Mouse (Mus musculus): ENCODE measurements at regions not wholly inside any gene's neighbourhood (a gene's known extent, or its start where the extent isn't known, plus 50 kb on each side); places are given as distances from the start of the nearest gene placed in this dataset.

DNA sequence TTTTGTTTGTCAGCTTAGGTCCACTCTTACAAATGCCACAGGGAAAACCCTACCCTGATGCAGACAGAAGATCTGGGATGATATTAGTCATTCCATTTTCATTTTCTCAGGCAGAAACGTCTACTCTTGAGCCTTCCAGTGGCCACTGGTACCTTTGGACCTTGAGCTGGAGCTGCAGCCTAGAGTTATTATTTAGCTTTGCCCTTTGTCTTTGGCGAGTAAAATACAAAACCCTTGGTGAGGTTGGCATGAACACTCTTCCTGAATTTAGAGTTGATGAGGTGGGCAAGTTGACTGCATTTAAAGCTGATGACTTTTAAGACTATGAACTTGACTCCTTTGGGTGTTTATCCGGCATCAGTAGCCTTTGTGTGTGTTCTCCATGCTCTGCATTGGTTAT lies 352.2 kb upstream of the Hnrnpa3 start:
- TF ChIP-seq CEBPB (IDR thresholded peaks at IDR 0.05; ENCODE audit: low read depth) (no peak), MAX (IDR thresholded peaks at IDR 0.05) (no peak), FOSL1 (IDR thresholded peaks at IDR 0.05; ENCODE audit: insufficient read depth, low read length, poor library complexity, severe bottlenecking) (no peak), MYOD1 (IDR thresholded peaks at IDR 0.05; ENCODE audit: control insufficient read depth, insufficient read length, low read depth) (no peak), MYOG (IDR thresholded peaks at IDR 0.05; ENCODE audit: control insufficient read depth, extremely low read depth, insufficient read length) (no peak), CTCF (IDR thresholded peaks at IDR 0.05; ENCODE audit: control insufficient read depth, insufficient read depth, insufficient read length) (no peak), USF1 (IDR thresholded peaks at IDR 0.05; ENCODE audit: low read depth) (no peak)
- H3K27me3 ChIP-seq (ENCODE audit: control insufficient read depth, insufficient read depth, insufficient read length): peaks cover 4% of the 10 kb centered on the region
- no peaks in the 10 kb centered on the region for H3K36me3 ChIP-seq (ENCODE audit: control insufficient read depth, insufficient read depth)
- H3K79me2 ChIP-seq (ENCODE audit: control insufficient read depth, insufficient read depth): no peaks in the 10 kb centered on the region
- no peak overlapping the region for H3ac ChIP-seq (ENCODE audit: control insufficient read depth, insufficient read length, low read depth)
- no peaks in the 10 kb centered on the region for H3K79me3 ChIP-seq (ENCODE audit: low read depth)
- no peak overlapping the region for H3K4me3 ChIP-seq (ENCODE audit: insufficient read depth, poor library complexity, severe bottlenecking)

DNA sequence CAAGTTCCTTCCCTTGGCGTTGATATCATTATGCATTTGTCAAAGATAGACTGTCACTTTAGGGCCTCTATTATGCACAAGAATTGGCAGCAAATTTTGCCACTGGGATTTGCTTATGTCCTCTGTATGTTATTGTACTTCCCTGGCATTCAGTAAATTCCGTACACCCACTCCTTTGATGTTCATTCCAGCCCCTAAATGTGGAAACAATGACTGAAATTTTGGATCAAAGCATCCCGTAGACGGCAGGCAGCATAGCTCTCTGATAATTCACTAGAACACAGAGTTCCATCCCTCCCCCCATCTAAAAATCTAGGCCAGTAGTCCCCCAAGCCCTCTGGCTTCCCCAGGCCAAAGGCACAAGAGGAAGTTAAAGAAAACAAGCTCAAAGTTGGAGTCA lies 347.9 kb upstream of the Hnrnpa3 start:
- H3K36me3 ChIP-seq (ENCODE audit: control insufficient read depth, insufficient read depth): no peaks in the 10 kb centered on the region
- no peaks in the 10 kb centered on the region for H3K79me3 ChIP-seq (ENCODE audit: low read depth)
- H3K79me2 ChIP-seq (ENCODE audit: control insufficient read depth, insufficient read depth): no peaks in the 10 kb centered on the region
- no peak for TF ChIP-seq MAX (IDR thresholded peaks at IDR 0.05)
- no peak for TF ChIP-seq FOSL1 (IDR thresholded peaks at IDR 0.05; ENCODE audit: insufficient read depth, low read length, poor library complexity, severe bottlenecking)
- no peak for TF ChIP-seq MYOG (IDR thresholded peaks at IDR 0.05; ENCODE audit: control insufficient read depth, extremely low read depth, insufficient read length)
- no peak for TF ChIP-seq CTCF (IDR thresholded peaks at IDR 0.05; ENCODE audit: control insufficient read depth, insufficient read depth, insufficient read length)
- TF ChIP-seq MYOD1 (IDR thresholded peaks at IDR 0.05; ENCODE audit: control insufficient read depth, insufficient read length, low read depth): no peak
- TF ChIP-seq CEBPB (IDR thresholded peaks at IDR 0.05; ENCODE audit: low read depth): no peak
- no peak for TF ChIP-seq USF1 (IDR thresholded peaks at IDR 0.05; ENCODE audit: low read depth)
- H3K4me3 ChIP-seq (ENCODE audit: insufficient read depth, poor library complexity, severe bottlenecking): no peak overlapping the region
- no peak overlapping the region for H3ac ChIP-seq (ENCODE audit: control insufficient read depth, insufficient read length, low read depth)
- H3K27me3 ChIP-seq (ENCODE audit: control insufficient read depth, insufficient read depth, insufficient read length): peaks cover 18% of the 10 kb centered on the region

DNA sequence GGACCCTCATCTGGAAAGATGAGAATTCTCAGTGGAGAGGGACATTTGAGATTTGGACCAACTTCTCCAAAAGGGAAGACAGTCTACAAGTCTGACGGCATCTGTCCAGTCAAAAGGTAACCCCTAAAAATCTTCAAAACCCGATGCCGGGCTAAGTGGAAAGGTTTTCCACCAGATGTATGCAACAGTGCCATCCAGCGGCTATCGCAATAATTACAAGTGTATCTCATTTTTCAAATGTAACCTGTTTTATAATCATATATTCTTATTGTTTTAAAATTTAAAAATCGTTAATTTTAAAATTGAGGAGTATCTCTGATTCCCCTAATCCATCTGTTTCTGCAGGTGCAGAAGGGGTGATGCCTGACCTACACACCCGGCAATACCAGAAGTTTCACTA lies 346.8 kb upstream of the Hnrnpa3 start:
- Histone ChIP-seq H3K79me3 (ENCODE audit: low read depth) (no peaks in the 10 kb centered on the region), H3K4me3 (ENCODE audit: insufficient read depth, poor library complexity, severe bottlenecking) (no peak overlapping the region), H3K36me3 (ENCODE audit: control insufficient read depth, insufficient read depth) (no peaks in the 10 kb centered on the region), H3K79me2 (ENCODE audit: control insufficient read depth, insufficient read depth) (no peaks in the 10 kb centered on the region), H3ac (ENCODE audit: control insufficient read depth, insufficient read length, low read depth) (no peak overlapping the region), H3K27me3 (ENCODE audit: control insufficient read depth, insufficient read depth, insufficient read length) (peaks cover 23% of the 10 kb centered on the region)
- no peak for TF ChIP-seq MAX (IDR thresholded peaks at IDR 0.05)
- TF ChIP-seq MYOD1 (IDR thresholded peaks at IDR 0.05; ENCODE audit: control insufficient read depth, insufficient read length, low read depth): no peak
- TF ChIP-seq USF1 (IDR thresholded peaks at IDR 0.05; ENCODE audit: low read depth): no peak
- TF ChIP-seq FOSL1 (IDR thresholded peaks at IDR 0.05; ENCODE audit: insufficient read depth, low read length, poor library complexity, severe bottlenecking): no peak
- no peak for TF ChIP-seq MYOG (IDR thresholded peaks at IDR 0.05; ENCODE audit: control insufficient read depth, extremely low read depth, insufficient read length)
- no peak for TF ChIP-seq CEBPB (IDR thresholded peaks at IDR 0.05; ENCODE audit: low read depth)
- TF ChIP-seq CTCF (IDR thresholded peaks at IDR 0.05; ENCODE audit: control insufficient read depth, insufficient read depth, insufficient read length): no peak

DNA sequence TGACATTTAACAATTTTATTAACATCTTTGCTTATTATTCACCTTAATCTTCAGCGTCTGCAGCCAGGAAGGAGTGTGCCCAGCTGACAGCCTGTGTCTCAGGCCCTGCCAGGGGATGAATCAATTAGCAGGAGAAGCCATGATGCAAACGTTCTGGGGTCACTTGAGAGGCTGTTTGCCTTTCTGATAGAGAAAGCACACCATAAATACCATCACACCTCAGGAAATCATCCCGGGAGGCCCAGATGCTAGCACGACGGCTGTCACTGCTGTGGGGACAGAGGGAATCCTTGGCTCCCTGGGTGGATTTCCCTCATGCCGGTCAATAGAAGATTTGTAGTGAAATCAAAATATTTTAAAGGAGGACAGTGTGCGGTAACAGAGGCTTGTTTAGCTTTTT lies 343.7 kb upstream of the Hnrnpa3 start:
- Histone ChIP-seq H3K27me3 (ENCODE audit: control insufficient read depth, insufficient read depth, insufficient read length) (peaks cover 23% of the 10 kb centered on the region), H3ac (ENCODE audit: control insufficient read depth, insufficient read length, low read depth) (no peak overlapping the region)

DNA sequence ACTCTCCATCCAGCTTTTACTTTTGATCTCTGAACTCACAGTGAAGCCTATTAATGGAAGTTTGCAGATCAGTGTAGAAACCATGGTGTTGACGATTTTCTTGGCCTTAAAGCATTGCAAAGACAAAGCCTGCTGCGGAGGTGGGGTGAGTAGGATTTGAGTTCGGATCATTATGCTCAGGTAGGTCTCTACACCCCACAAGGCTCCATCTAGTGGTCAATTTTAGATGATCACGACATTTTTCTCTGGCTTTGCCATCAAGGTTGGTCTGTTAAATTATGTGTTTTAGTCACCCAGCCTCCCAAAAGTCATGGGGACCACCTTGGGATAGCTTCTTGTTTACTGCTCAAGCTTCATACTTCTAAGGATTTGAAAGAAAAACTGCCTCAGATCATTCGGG lies 340.9 kb upstream of the Hnrnpa3 start:
- Histone ChIP-seq H3K79me3 (ENCODE audit: low read depth) (no peaks in the 10 kb centered on the region), H3K4me3 (ENCODE audit: insufficient read depth, poor library complexity, severe bottlenecking) (no peak overlapping the region), H3K79me2 (ENCODE audit: control insufficient read depth, insufficient read depth) (no peaks in the 10 kb centered on the region), H3ac (ENCODE audit: control insufficient read depth, insufficient read length, low read depth) (no peak overlapping the region), H3K36me3 (ENCODE audit: control insufficient read depth, insufficient read depth) (no peaks in the 10 kb centered on the region), H3K27me3 (ENCODE audit: control insufficient read depth, insufficient read depth, insufficient read length) (peaks cover 16% of the 10 kb centered on the region)
- TF ChIP-seq CEBPB (IDR thresholded peaks at IDR 0.05; ENCODE audit: low read depth): no peak
- TF ChIP-seq FOSL1 (IDR thresholded peaks at IDR 0.05; ENCODE audit: insufficient read depth, low read length, poor library complexity, severe bottlenecking): no peak
- no peak for TF ChIP-seq CTCF (IDR thresholded peaks at IDR 0.05; ENCODE audit: control insufficient read depth, insufficient read depth, insufficient read length)
- TF ChIP-seq USF1 (IDR thresholded peaks at IDR 0.05; ENCODE audit: low read depth): no peak
- no peak for TF ChIP-seq MYOD1 (IDR thresholded peaks at IDR 0.05; ENCODE audit: control insufficient read depth, insufficient read length, low read depth)
- no peak for TF ChIP-seq MAX (IDR thresholded peaks at IDR 0.05)
- no peak for TF ChIP-seq MYOG (IDR thresholded peaks at IDR 0.05; ENCODE audit: control insufficient read depth, extremely low read depth, insufficient read length)

More for the DNA sequence above, 343.7 kb upstream of the Hnrnpa3 start:
- no peaks in the 10 kb centered on the region for H3K79me2 ChIP-seq (ENCODE audit: control insufficient read depth, insufficient read depth)
- TF ChIP-seq MYOG (IDR thresholded peaks at IDR 0.05; ENCODE audit: control insufficient read depth, extremely low read depth, insufficient read length) (no peak), CEBPB (IDR thresholded peaks at IDR 0.05; ENCODE audit: low read depth) (no peak), USF1 (IDR thresholded peaks at IDR 0.05; ENCODE audit: low read depth) (no peak), MYOD1 (IDR thresholded peaks at IDR 0.05; ENCODE audit: control insufficient read depth, insufficient read length, low read depth) (no peak), MAX (IDR thresholded peaks at IDR 0.05) (no peak), CTCF (IDR thresholded peaks at IDR 0.05; ENCODE audit: control insufficient read depth, insufficient read depth, insufficient read length) (no peak), FOSL1 (IDR thresholded peaks at IDR 0.05; ENCODE audit: insufficient read depth, low read length, poor library complexity, severe bottlenecking) (no peak)
- no peaks in the 10 kb centered on the region for H3K36me3 ChIP-seq (ENCODE audit: control insufficient read depth, insufficient read depth)
- H3K79me3 ChIP-seq (ENCODE audit: low read depth): no peaks in the 10 kb centered on the region
- H3K4me3 ChIP-seq (ENCODE audit: insufficient read depth, poor library complexity, severe bottlenecking): no peak overlapping the region

Measured in C2C12 (cell line).